Mouse (Mus musculus) intestine, embryonic 16.5 days (tissue): ENCODE results near the gene Lysmd2. TPM values are rescaled to one million over a fixed set of nuclear protein-coding genes. Genes with fewer than 3 reads are reported as not detected.
A peak's percentile ranks its signal among the peaks of the same experiment; 100 is the strongest.
"Not testable (repeated sequence)": the region's sequence is repeated elsewhere in the genome, so short reads cannot be mapped to it uniquely, and the experiment has no call there.

Source experiments
- ATAC-seq: fragments of 200-750 bp; cut with Nextera tagmentation; 2 replicates; pipeline ENCODE4 v1.8.0; 2017; ENCODE audit warnings: moderate TSS enrichment, moderate library complexity
- H3K27ac ChIP-seq: fragments of 300-500 bp; sonication (generic); 2 replicates; pipeline ENCODE4 v1.5.1; 2014; ENCODE audit warnings: mild to moderate bottlenecking, low read length
- H3K27me3 ChIP-seq: fragments of 300-500 bp; sonication (generic); replicated peaks from 2 replicates; pipeline ENCODE4 v1.6.1; 2014; ENCODE audit warnings: low read length, control low read depth, mixed read lengths; ENCODE audit not compliant: control insufficient read depth, insufficient read depth
- H3K36me3 ChIP-seq: fragments of 300-500 bp; sonication (generic); 2 replicates; pipeline ENCODE4 v1.6.1; 2014; ENCODE audit warnings: low read length, control low read depth; ENCODE audit not compliant: control insufficient read depth, insufficient read depth
- H3K4me1 ChIP-seq: fragments of 300-500 bp; sonication (generic); 2 replicates; pipeline ENCODE4 v1.6.1; 2014; ENCODE audit warnings: low read length, control low read depth, mixed read lengths; ENCODE audit not compliant: control insufficient read depth, insufficient read depth
- H3K4me2 ChIP-seq: fragments of 300-500 bp; sonication (generic); 2 replicates; pipeline ENCODE4 v1.6.1; 2014; ENCODE audit warnings: low read depth, low read length, control low read depth
- H3K4me3 ChIP-seq: fragments of 300-500 bp; sonication (generic); 2 replicates; pipeline ENCODE4 v1.5.1; 2014; ENCODE audit warnings: mild to moderate bottlenecking, low read length
- H3K9ac ChIP-seq: fragments of 300-500 bp; sonication (generic); 2 replicates; pipeline ENCODE4 v1.6.1; 2014; ENCODE audit warnings: low read depth, low read length
- H3K9me3 ChIP-seq: fragments of 300-500 bp; sonication (generic); 2 replicates; pipeline ENCODE4 v1.6.1; 2016; ENCODE audit warnings: low read length, control low read depth; ENCODE audit not compliant: control insufficient read depth
- WGBS: fragments of 180-500 bp; shearing (Covaris S2); extraction: QIAGEN DNeasy Blood & Tissue Kit; methylation state at CpG from one replicate; pipeline ENCODE4 v1.1.7; 2014; 5-methylcytosine and 5-hydroxymethylcytosine counted together
- polyA plus RNA-seq: library from polyadenylated mRNA; unstranded; fragments of >200 nt; fragmentation: Nextera tagmentation; extraction: Ambion mirVana; gene quantifications from 2 replicates; pipeline ENCODE4 v1.2.1, GENCODE M21; 2015

Gene Lysmd2
- polyA plus RNA-seq, 1 experiment from 2014 or later, result 18.7 TPM

DNA sequence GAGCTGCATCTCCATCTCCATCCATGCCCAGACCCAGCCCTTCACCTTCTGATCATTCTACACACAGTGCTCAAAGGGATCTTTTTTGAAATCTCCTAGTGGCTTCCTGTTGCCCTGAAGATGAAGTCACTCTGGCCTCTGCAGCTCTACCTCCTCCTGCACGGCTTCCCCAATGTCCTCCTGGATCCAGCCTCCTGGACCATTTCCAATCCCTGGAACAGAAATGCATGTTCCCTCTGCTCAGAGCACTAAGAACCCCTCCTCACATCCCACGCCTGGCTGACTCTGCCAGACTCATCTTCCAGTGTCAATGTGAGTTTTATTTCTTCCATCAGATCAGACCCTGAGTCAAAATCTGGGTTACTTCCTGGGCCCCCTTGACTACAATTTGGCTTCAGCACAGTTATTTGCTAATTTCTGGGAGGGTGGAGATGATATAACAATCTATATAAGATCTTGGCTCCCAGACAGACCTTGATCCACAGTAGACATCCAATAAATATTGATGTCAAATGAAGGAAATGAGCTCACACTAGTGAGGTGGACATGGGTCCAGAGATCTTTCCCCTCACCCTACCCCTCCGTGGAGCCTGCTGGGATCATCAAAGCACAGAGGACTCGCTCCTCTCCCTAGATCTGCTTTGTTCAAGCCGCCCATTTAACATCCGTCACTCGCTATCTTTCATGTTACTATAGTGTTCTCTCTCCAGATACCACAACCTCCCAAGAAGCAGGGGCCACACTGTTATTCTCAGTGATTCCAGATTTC lies 25.2 kb upstream of the Lysmd2 start:
- WGBS, result 68% methylated on average over 7 of the region's 7 CpGs
- 0 out of 2 replicates have a peak, but pooled peaks have one; percentile 21 for ATAC-seq
- Histone ChIP-seq H3K27ac (no peak overlapping the region), H3K4me1 (0 out of 2 replicates have a peak, but pooled peaks cover 4% of the 10 kb centered on the region), H3K9me3 (no peaks in the 10 kb centered on the region), H3K4me3 (no peak overlapping the region), H3K36me3 (no peaks in the 10 kb centered on the region), H3K4me2 (no peak overlapping the region), H3K27me3 (no peaks in the 10 kb centered on the region), H3K9ac (no peak overlapping the region)

DNA sequence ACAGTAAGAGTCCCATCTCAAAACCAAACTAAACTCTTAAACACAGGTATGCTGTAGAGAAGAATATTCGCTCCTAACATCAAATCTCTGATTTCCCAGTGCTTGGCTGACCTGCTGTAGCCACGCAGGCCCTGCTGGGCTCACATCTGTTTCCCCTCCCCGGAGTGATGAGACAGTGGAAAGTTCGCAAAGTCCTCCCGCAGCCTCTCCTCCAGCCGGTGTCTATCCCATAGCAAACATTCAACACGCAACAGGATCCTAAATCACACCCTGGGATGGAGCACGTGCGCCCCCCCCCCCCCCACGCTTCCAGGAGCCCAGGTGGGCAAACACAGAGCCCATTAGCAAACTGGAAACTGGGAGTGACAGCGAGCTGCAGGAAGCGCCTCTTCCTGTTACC lies 24.0 kb upstream of the Lysmd2 start:
- no peak overlapping the region for H3K4me3 ChIP-seq
- H3K9ac ChIP-seq, result no peak overlapping the region
- WGBS, result 18% methylated on average over 12 of the region's 12 CpGs
- no peaks in the 10 kb centered on the region for H3K9me3 ChIP-seq
- H3K27ac ChIP-seq, result no peak overlapping the region
- H3K4me1 ChIP-seq, result 0 out of 2 replicates have a peak, but pooled peaks cover 4% of the 10 kb centered on the region
- no peak for ATAC-seq
- peak overlapping the region; percentile 30 for H3K4me2 ChIP-seq
- no peaks in the 10 kb centered on the region for H3K27me3 ChIP-seq
- no peaks in the 10 kb centered on the region for H3K36me3 ChIP-seq

DNA sequence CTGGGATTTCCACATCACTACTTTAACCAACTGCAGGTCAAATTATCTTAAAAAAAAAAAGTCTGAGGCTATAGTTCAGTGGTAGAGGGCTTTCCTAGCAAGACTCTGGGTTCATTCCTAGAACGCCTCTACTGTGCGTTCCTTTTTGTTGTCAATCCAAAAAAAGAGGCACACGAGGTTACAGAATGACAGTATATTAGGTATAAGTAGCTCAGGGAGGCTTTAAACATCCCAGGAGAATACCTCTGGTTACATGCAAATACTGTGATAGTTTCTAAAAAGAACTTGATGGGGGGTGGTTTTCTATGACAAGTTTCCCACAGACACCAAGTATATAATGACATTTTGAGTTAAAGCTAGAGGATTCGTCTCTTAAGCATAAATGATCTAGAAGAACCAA lies 18.0 kb upstream of the Lysmd2 start:
- 86% methylated on average over 4 of the region's 4 CpGs for WGBS
- H3K9ac ChIP-seq, result no peak overlapping the region
- H3K4me2 ChIP-seq, result no peak overlapping the region
- peaks cover 7% of the 10 kb centered on the region; the same call in 1 of the 2 replicates for H3K27me3 ChIP-seq
- no peak overlapping the region for H3K4me3 ChIP-seq
- no peaks in the 10 kb centered on the region for H3K36me3 ChIP-seq
- H3K27ac ChIP-seq, result no peak overlapping the region
- ATAC-seq, result no peak
- peaks cover 5% of the 10 kb centered on the region; the same call in 1 of the 2 replicates for H3K4me1 ChIP-seq
- no peaks in the 10 kb centered on the region for H3K9me3 ChIP-seq

DNA sequence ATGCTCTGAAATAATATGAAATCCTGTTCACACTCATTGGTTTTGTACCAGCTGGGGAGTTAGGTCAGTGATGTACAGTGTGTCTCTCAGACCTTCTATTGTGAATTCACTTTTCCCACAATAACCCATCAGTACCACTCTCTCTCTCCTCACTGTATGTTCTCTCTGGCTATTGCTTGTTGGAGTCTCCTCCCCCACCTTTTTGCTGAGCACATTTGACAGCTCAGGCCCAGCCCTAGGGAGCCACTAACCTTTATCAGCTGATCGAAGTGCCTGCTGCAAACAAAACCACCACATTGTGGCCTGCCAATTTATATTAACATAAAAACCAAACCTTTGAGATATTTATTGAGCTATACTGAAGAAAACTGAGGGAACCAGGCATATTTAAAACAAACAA lies 16.0 kb upstream of the Lysmd2 start:
- Histone ChIP-seq H3K9ac (no peak overlapping the region), H3K4me3 (no peak overlapping the region), H3K4me2 (no peak overlapping the region), H3K27me3 (peaks cover 7% of the 10 kb centered on the region; the same call in 1 of the 2 replicates), H3K9me3 (no peaks in the 10 kb centered on the region), H3K27ac (no peak overlapping the region), H3K4me1 (peaks cover 5% of the 10 kb centered on the region; the same call in 1 of the 2 replicates), H3K36me3 (no peaks in the 10 kb centered on the region)
- 55% methylated on average over 1 of the region's 1 CpGs for WGBS
- ATAC-seq, result no peak

DNA sequence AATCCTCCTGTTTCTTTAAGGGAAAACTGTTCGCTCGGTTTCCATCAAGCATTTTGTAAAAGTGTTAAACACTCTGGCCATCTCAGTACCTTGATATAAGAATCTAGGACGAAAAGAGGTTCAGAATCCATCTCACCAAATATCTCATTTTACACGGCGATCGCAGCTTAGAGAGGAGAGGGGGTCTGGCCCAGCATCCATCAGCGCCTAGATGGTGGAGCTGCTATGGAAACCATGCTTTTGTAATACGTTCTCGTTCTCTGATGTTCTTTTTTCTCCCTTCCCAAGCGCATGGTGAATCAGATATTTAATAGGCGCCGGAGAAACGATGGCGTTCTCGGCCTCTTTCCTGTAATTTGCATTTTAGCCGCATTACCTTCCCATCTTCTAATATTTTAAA lies 15.6 kb upstream of the Lysmd2 start:
- H3K4me2 ChIP-seq, result peak overlapping the region; percentile 97
- 25% methylated on average over 16 of the region's 16 CpGs for WGBS
- no peak overlapping the region for H3K27ac ChIP-seq
- H3K9me3 ChIP-seq, result no peaks in the 10 kb centered on the region
- peak overlapping the region; percentile 74 for H3K4me3 ChIP-seq
- H3K36me3 ChIP-seq, result no peaks in the 10 kb centered on the region
- ATAC-seq, result no peak
- peaks cover 5% of the 10 kb centered on the region; the same call in 1 of the 2 replicates for H3K4me1 ChIP-seq
- peaks cover 7% of the 10 kb centered on the region; the same call in 1 of the 2 replicates for H3K27me3 ChIP-seq
- H3K9ac ChIP-seq, result no peak overlapping the region

DNA sequence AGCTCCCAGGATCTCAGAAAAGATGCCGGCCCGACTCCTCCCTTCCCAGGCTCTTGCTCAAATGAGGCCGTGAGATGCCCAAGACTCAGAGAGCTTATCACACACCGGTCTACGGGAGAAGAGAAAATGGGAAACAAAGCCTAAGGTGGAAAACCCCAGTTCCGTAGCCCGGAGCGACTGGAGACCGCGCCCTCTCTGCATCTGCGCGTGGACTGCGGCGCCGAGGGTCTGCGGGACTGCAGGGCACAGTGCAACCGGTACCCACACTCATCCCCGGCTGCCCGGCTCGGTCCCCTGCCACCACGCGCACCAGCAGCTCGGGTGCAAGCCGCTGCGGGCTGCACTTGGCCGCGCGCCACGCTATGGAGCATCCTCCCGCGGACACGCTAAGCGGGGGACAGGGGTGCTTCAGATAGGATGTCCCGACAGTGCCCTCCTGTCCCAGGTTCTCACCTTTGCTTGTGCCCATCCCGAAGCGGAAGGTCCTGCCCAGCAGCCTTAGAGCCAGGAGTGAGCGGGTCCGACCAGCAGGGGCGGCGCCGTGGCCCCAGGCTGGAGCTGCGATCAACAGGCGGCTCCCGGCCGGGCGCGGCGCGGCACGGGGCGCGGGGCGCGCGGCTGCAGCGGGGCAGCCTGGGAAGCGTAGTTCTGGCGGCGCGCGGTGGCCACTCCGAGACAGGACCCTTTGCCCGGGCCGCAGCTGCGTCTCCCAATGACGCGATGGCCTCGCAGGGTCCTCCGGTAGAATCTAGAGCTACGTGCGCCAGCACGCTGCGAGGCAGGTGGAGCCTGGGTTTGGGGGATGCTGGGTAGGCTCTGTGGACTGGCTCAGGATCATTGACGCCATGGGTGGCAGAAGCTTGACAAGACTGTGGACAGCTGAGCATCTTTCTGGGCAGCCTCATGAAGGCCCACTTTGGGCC lies 14.7 kb upstream of the Lysmd2 start, which contains the start of gene Tmod2:
TSS of gene Tmod2 (minus strand) at position 755 of the 923 bp plus-strand sequence.
- Histone ChIP-seq H3K4me2 (peak within 1 kb of the TSS; percentile 97), H3K27ac (no peak within 1 kb of the TSS), H3K27me3 (peaks cover 7% of the 10 kb centered on the region; the same call in 1 of the 2 replicates), H3K9ac (peak within 1 kb of the TSS; percentile 60), H3K4me3 (peak within 1 kb of the TSS; percentile 74), H3K4me1 (peaks cover 5% of the 10 kb centered on the region; the same call in 1 of the 2 replicates), H3K9me3 (no peaks in the 10 kb centered on the region), H3K36me3 (no peaks in the 10 kb centered on the region)
- ATAC-seq, result peak; percentile 95
- under 1% methylated on average over 73 of the region's 74 CpGs for WGBS

DNA sequence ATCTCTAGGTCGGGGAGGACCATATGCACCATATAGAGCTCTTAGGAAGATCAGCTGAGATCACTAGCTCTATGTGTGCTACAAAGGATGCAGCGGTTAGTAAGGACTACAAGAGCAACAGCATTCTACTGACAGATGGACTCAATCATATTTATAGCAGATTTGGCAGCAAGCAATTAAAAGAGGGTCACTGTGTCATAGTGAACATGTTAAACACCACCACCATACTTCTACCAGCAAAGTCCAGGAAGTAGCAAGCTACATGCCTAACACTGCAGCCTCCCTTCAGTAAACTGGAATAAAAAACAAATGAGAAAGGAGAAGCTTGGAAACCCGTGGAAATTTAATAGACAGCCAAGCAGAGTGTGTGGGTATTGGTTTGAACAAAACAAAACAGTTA lies 9.0 kb upstream of the Lysmd2 start:
- no peak overlapping the region for H3K9ac ChIP-seq
- peaks cover 3% of the 10 kb centered on the region; the same call in 1 of the 2 replicates for H3K9me3 ChIP-seq
- no peak overlapping the region for H3K4me2 ChIP-seq
- ATAC-seq, result no peak
- no peak overlapping the region for H3K27ac ChIP-seq
- 66% methylated on average over 3 of the region's 3 CpGs for WGBS
- H3K36me3 ChIP-seq, result no peaks in the 10 kb centered on the region
- no peaks in the 10 kb centered on the region for H3K4me1 ChIP-seq
- no peak overlapping the region for H3K4me3 ChIP-seq
- H3K27me3 ChIP-seq, result no peaks in the 10 kb centered on the region

DNA sequence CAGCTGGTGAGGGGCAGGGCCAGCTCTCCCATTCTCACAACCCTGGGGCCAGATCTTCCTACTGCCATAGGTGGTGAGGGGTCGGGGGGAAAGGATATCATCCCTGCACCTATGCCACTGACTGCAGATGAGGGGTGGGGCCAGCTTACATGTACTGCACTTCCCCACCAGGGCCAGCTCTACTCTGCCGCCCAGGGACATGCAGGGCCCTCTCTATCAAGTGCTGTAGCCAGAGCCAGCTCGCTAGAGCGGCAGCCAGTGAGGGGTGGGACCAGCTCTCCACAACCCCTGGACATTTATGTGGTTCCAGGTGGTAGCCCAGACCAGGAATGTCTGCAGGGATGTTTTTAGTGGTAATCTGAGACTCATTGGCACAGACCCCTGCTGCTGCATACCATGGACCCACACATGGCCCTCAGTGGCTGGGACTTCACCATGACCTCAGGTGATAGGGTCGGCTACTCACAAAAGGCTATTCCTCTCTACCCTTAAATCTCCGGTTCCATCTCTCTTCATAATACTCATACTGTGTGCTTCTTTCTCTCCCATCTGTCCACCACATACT lies 6.6 kb upstream of the Lysmd2 start:
- Histone ChIP-seq H3K4me1 (no peaks in the 10 kb centered on the region), H3K36me3 (no peaks in the 10 kb centered on the region), H3K27me3 (no peaks in the 10 kb centered on the region), H3K9me3 (peaks cover 3% of the 10 kb centered on the region; the same call in 1 of the 2 replicates), H3K27ac (no peak overlapping the region), H3K4me2 (no peak overlapping the region), H3K9ac (no peak overlapping the region), H3K4me3 (no peak overlapping the region)
- no peak for ATAC-seq
- WGBS, result 90% methylated on average over 6 of the region's 6 CpGs

DNA sequence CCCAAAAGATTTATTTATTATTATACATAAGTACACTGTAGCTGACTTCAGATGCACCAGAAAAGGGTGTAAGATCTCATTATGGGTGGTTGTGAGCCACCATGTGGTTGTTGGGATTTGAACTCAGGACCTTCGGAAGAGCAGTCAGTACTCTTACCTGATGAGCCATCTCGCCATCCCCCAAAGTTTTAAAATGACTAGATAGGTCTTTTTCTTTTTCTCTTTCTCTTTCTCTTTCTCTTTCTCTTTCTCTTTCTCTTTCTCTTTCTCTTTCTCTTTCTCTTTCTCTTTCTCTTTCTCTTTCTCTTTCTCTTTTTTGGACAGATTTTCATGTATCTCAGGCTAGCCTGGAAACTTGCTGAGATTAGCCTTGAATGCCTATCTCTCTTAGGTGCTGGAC lies 5.8 kb upstream of the Lysmd2 start:
- not testable (repeated sequence) for H3K27me3 ChIP-seq, ATAC-seq, H3K4me1 ChIP-seq

More for the DNA sequence above, 5.8 kb upstream of the Lysmd2 start:
- not testable (repeated sequence) for H3K4me3 ChIP-seq, H3K36me3 ChIP-seq, H3K9ac ChIP-seq, H3K9me3 ChIP-seq, H3K4me2 ChIP-seq, H3K27ac ChIP-seq
- WGBS, result 88% methylated on average over 2 of the region's 2 CpGs
